Mouse (Mus musculus): ENCODE data around the gene Rgs3.

The Rgs3 gene

GRCm38 (mm10) chr4:62744534-62744956 lies 184.9 kb downstream of the Rgs3 start:
- no peak for DNase-seq (ENCODE audit: low spot score)

DNA sequence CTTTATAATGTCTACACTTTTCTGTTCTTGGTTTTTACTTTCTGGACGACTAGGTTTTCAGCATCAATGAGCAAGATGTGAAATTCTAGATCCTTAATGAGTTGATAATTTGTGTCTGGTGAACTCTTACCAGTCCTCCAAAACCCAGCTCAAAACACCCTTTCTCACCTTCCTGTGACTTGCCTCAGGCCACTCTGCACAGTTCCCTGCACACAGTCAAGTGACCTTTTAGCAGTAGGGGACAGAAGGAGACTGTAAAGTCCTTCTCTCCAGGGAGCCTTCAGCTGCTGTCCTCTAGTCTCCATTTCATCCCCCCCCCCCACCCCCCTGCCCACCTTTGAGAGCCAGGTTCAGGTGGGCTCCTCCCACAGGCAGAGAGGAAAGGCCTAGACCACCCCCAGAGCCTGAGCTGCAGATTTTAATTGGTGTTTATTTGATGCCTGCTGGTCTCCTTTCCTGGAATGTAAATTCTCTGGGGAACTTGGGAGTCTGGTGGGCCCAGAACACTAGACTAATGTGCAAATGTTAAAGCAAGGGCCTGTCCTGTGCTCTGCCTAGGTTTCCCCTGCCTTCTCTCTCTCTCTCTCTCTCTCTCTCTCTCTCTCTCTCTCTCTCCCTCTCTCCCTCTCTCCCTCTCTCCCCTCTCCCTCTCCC lies 185.5 kb downstream of the Rgs3 start:
- DNase-seq (ENCODE audit: low spot score), result no peak

Data from testis, postnatal 14 days (tissue).